37 mouse cellular contexts compared by ENCODE assay signal in genomic region chr5:29784906-29785305, GRCm38 (mm10). TPM values are rescaled to one million over a fixed set of nuclear protein-coding genes. Genes with fewer than 3 reads are reported as not detected.
"Had no signal": no experiment of that assay in that cellular context is flagged by ENCODE, and none has a peak within 500 bp of the region (broad histone marks: within the 10 kb centered on the region; RNA-seq: fewer than 3 reads in every experiment).

No protein-coding gene starts in this region.

RNA-seq across cellular contexts. Expression of gene Gm5129, which starts 49.2 kb away (rescaled TPM):
- total RNA-seq: heart, postnatal 10 days; heart, postnatal 14 days; heart, postnatal 25 days; heart, postnatal 4 days; hematopoietic stem cell, adult 5-6 weeks; hindbrain, postnatal 0 days; layer of hippocampus, adult 18-20 months; layer of hippocampus, adult 2 months; layer of hippocampus, postnatal 10 days; layer of hippocampus, postnatal 14 days; layer of hippocampus, postnatal 25 days; left cerebral cortex, adult 18-20 months had no signal
- polyA plus RNA-seq: heart, embryonic 10.5 days; heart, embryonic 11.5 days; heart, embryonic 12.5 days; heart, embryonic 13.5 days; heart, embryonic 14.5 days; heart, embryonic 15.5 days; heart, embryonic 16.5 days; heart, postnatal 0 days; hindbrain, embryonic 10.5 days; hindbrain, embryonic 11.5 days; hindbrain, embryonic 12.5 days; hindbrain, embryonic 13.5 days; hindbrain, embryonic 14.5 days; hindbrain, embryonic 15.5 days; hindbrain, embryonic 16.5 days; hindbrain, postnatal 0 days; inflammation-experienced regulatory T-cells, adult 6 months; intestine, embryonic 14.5 days; intestine, embryonic 15.5 days; intestine, embryonic 16.5 days; intestine, postnatal 0 days; kidney, adult 2 months; kidney, embryonic 14.5 days; kidney, embryonic 16.5 days; kidney, postnatal 0 days; large intestine, adult 2 months had no signal
